Mouse (Mus musculus) C2C12 (cell line): ENCODE results near the gene Nkx2-2. TPM values are rescaled to one million over a fixed set of nuclear protein-coding genes. Genes with fewer than 3 reads are reported as not detected.

Source experiments
- H3K27me3 ChIP-seq: one replicate; pipeline ENCODE4 v1.6.1; 2011; ENCODE audit not compliant: control insufficient read depth, insufficient read depth, insufficient read length
- H3K36me3 ChIP-seq: one replicate; pipeline ENCODE4 v1.6.1; 2011; ENCODE audit not compliant: control insufficient read depth, insufficient read depth
- H3K4me3 ChIP-seq: one replicate; pipeline ENCODE4 v1.5.1; 2011; ENCODE audit warnings: mild to moderate bottlenecking, control low read depth; ENCODE audit not compliant: poor library complexity, insufficient read depth, severe bottlenecking
- H3K79me2 ChIP-seq: one replicate; pipeline ENCODE4 v1.6.1; 2011; ENCODE audit not compliant: control insufficient read depth, insufficient read depth
- H3K79me3 ChIP-seq: one replicate; pipeline ENCODE4 v1.6.1; 2011; ENCODE audit warnings: low read depth, control low read depth
- H3ac ChIP-seq: one replicate; pipeline ENCODE3; 2011; ENCODE audit warnings: low read depth; ENCODE audit not compliant: control insufficient read depth, insufficient read length
- CEBPB ChIP-seq: IDR thresholded peaks from one replicate; pipeline ENCODE4 v1.6.1; 2011; ENCODE audit warnings: low read depth, mild to moderate bottlenecking, control low read depth, moderate library complexity
- CTCF ChIP-seq: IDR thresholded peaks from one replicate; pipeline ENCODE4 v1.5.1; 2011; ENCODE audit not compliant: control insufficient read depth, insufficient read depth, insufficient read length
- FOSL1 ChIP-seq: IDR thresholded peaks from one replicate; pipeline ENCODE4 v1.8.0; 2011; ENCODE audit warnings: mild to moderate bottlenecking, low read length; ENCODE audit not compliant: poor library complexity, insufficient read depth, severe bottlenecking
- MAX ChIP-seq: IDR thresholded peaks from one replicate; pipeline ENCODE4 v1.6.1; 2011; ENCODE audit warnings: mild to moderate bottlenecking, control low read depth
- MYOD1 ChIP-seq: IDR thresholded peaks from one replicate; pipeline ENCODE4 v1.6.1; 2011; ENCODE audit warnings: low read depth; ENCODE audit not compliant: control insufficient read depth, insufficient read length
- MYOG ChIP-seq: IDR thresholded peaks from one replicate; pipeline ENCODE4 v1.6.1; 2011; ENCODE audit not compliant: control insufficient read depth, insufficient read length; ENCODE audit errors: extremely low read depth
- USF1 ChIP-seq: IDR thresholded peaks from one replicate; pipeline ENCODE4 v1.6.1; 2011; ENCODE audit warnings: low read depth, mild to moderate bottlenecking, control low read depth, moderate library complexity
- polyA plus RNA-seq: library from polyadenylated mRNA; unstranded; fragments of >200 nt; fragmentation: generic; extraction: Trizol; gene quantifications from one replicate; pipeline ENCODE4 v1.2.1, GENCODE M21; 2012; ENCODE audit warnings: missing spikeins

Gene Nkx2-2
- polyA plus RNA-seq, 1 experiment, result not detected

DNA sequence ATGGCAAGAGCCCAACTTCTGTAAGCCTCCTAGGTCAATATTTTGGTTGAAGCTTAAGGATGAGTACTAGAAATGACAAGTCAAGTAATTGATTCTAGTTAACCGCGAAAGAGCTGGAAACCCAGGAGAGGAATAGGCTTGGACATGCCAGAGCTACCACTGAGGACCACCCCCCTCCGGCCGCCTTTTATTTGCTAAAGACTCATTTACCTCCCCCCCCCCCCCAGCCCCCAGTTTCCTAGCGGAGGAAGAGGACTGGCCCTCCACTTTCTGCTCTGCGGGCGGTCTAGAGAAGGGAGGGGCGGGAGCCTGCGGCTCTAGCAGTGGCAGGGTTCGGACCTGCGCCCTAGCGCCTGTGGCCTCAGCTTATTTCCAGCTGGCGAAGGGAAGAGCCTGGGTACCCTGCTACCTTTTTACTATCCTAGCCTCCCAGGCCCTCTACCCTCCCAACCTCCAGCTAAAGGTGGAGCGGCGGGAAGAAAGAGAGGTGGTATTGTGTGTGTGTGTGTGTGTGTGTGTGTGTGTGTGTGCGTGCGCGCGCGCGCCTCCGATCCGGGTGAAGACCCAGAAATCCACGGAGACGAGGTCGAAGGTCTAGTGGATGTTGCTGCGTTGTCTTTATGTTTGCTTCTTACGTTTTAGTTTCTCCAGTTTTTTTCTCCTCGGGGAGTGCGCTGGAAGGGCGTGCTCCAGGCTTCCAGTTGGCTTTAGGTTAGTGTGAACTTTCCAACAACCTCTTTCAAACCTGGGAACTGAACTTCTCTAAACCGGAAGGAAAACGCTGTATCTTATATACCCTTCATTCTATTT lies 6.8 kb downstream of the Nkx2-2 start:
- TF ChIP-seq MYOD1 (no peak), MAX (no peak), CEBPB (no peak), MYOG (no peak)
- H3K4me3 ChIP-seq, result no peak overlapping the region

DNA sequence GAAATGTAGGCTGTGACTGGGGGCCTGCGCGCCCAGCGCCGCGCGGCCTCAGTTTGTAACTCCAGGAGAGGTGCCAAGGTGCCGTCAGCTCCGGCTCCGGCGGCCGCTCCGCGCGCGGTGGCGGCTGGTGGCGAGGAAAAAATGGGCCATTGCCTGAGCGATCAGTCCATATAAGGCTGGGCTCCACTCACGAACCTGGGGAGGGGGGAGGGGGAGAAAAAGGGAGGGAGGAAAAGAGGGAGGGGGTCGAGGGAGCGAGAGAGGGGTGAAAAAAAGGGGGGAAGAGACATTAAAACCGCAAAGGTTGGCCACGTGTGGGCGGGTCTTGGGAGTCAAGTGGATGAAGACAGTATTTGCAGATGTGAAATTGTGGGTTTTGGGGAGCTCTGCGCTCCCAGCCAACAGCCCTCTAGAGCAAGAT lies 7.8 kb downstream of the Nkx2-2 start:
- TF ChIP-seq CTCF, result no peak
- TF ChIP-seq MYOD1, result no peak
- TF ChIP-seq FOSL1, result no peak
- TF ChIP-seq MAX, result no peak
- no peak for TF ChIP-seq USF1
- no peak for TF ChIP-seq MYOG
- no peak for TF ChIP-seq CEBPB
- Histone ChIP-seq H3K79me3 (no peaks in the 10 kb centered on the region), H3K27me3 (peaks cover 61% of the 10 kb centered on the region)

More for the DNA sequence above, 6.8 kb downstream of the Nkx2-2 start:
- H3K27me3 ChIP-seq, result peaks cover 62% of the 10 kb centered on the region
- no peaks in the 10 kb centered on the region for H3K79me3 ChIP-seq
- no peaks in the 10 kb centered on the region for H3K79me2 ChIP-seq
- H3ac ChIP-seq, result no peak overlapping the region
- H3K36me3 ChIP-seq, result no peaks in the 10 kb centered on the region

DNA sequence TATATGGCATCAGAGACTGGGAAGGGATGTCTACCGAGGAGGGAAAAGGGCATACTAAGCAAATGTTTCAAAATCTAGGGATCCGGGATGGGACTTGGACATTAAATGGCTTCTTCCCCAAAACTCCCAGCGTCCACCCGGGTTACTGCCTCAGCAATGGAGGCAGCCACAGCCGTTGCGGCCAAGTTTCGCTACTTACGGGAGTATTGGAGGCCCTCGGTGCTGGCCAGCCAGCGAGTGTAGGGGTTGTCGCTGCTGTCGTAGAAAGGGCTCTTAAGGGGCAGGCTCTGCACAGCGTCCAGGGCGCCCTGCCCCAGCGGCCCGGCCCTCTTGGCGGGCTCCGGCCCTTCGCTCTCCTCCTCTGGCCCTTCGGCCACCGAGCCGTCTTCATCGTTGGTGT lies 8.5 kb downstream of the Nkx2-2 start:
- H3K79me2 ChIP-seq, result no peaks in the 10 kb centered on the region
- no peak overlapping the region for H3K4me3 ChIP-seq
- H3ac ChIP-seq, result no peak overlapping the region
- no peaks in the 10 kb centered on the region for H3K36me3 ChIP-seq
- H3K79me3 ChIP-seq, result no peaks in the 10 kb centered on the region
- peaks cover 54% of the 10 kb centered on the region for H3K27me3 ChIP-seq
- TF ChIP-seq USF1, result no peak

More for the DNA sequence above, 7.8 kb downstream of the Nkx2-2 start:
- H3K4me3 ChIP-seq, result no peak overlapping the region
- H3ac ChIP-seq, result no peak overlapping the region
- no peaks in the 10 kb centered on the region for H3K79me2 ChIP-seq
- no peaks in the 10 kb centered on the region for H3K36me3 ChIP-seq

DNA sequence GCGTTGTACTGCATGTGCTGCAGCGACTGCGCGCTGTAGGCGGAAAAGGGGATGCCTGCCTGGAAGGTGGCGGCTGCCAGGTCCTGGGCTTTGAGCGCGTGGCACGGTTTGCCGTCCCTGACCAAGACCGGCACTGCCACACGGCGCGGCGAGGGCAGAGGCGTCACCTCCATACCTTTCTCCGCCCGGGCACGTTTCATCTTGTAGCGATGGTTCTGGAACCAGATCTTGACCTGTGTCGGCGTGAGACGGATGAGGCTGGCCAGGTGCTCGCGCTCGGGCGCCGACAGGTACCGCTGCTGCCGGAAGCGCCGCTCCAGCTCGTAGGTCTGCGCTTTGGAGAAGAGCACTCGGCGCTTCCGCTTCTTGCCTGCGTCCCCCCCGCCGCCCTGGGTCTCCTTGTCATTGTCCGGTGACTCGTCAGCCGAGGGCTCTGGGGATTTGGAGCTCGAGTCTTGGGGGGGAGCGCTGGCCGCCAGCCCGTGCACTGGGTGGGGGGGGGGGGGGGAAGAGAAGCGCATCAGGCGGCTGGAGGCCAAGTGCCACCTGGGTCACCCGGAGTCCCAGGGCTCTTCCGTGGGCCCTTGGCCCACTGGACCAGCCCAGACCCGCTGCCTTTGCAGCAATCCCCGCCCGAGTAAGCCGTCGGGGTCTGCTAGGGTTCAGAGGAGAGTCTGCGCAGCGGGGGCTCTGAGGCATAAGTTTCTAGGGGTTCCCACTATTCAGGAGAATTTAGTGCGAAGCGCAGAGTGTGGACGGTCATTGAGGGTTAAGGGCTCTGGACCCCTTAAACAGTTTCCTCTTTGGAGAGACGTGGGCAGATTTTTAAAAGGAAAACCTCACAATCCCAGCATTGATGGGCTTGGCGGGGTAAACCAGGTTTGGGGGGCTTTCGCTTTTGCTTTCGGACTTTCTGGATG lies 9.7 kb downstream of the Nkx2-2 start:
- Histone ChIP-seq H3ac (no peak overlapping the region), H3K4me3 (no peak overlapping the region), H3K36me3 (no peaks in the 10 kb centered on the region), H3K79me3 (no peaks in the 10 kb centered on the region), H3K27me3 (peaks cover 42% of the 10 kb centered on the region), H3K79me2 (no peaks in the 10 kb centered on the region)
- TF ChIP-seq FOSL1, result no peak
- TF ChIP-seq CTCF, result no peak
- TF ChIP-seq MYOG, result no peak
- no peak for TF ChIP-seq CEBPB
- TF ChIP-seq MAX, result no peak
- no peak for TF ChIP-seq USF1
- TF ChIP-seq MYOD1, result no peak

DNA sequence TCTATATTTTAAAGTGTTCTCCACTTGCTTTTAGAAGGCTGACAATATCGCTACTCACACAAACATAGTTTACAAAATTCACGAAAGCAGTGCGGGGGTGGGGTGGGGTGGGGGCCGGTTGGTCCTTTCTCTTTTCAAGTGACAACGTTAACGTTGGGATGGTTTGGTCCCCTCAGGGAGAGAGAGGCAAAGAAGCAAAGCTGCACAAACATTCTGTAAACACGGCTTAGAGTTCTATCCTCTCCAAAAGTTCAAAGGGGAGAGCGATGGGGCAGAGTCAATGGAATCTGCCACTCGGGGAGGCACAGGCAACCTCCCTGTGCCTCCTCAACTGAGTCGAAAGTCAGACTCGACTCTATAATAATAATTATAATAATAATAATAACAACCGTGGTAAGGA lies 10.5 kb downstream of the Nkx2-2 start:
- Histone ChIP-seq H3K4me3 (no peak overlapping the region), H3ac (no peak overlapping the region), H3K36me3 (no peaks in the 10 kb centered on the region), H3K27me3 (peaks cover 35% of the 10 kb centered on the region), H3K79me2 (no peaks in the 10 kb centered on the region), H3K79me3 (no peaks in the 10 kb centered on the region)
- no peak for TF ChIP-seq MYOG
- TF ChIP-seq CEBPB, result no peak
- no peak for TF ChIP-seq MYOD1
- TF ChIP-seq MAX, result no peak
- TF ChIP-seq USF1, result no peak
- no peak for TF ChIP-seq FOSL1
- TF ChIP-seq CTCF, result no peak
